Mouse (Mus musculus) G1E (cell line): ENCODE data around the gene Gm1043. TPM values are rescaled to one million over a fixed set of nuclear protein-coding genes. Genes with fewer than 3 reads are reported as not detected.

Experiments used
- ATAC-seq: 2 replicates; pipeline ENCODE4 v1.8.0; 2016; ENCODE audit warnings: mild to moderate bottlenecking; ENCODE audit not compliant: insufficient number of reproducible peaks, poor library complexity, low FRiP score, severe bottlenecking; ENCODE audit errors: extremely low read depth
- DNase-seq: peaks from one replicate; pipeline ENCODE4 v3.0.0; 2012; ENCODE audit warnings: low spot score
- H3K27me3 ChIP-seq: 2 replicates; pipeline ENCODE4 v1.6.1; 2012; ENCODE audit warnings: mild to moderate bottlenecking, low read length, inconsistent platforms; ENCODE audit not compliant: insufficient read depth
- H3K36me3 ChIP-seq: replicated peaks from 2 replicates; pipeline ENCODE3; 2012; ENCODE audit warnings: mild to moderate bottlenecking, inconsistent platforms
- H3K4me1 ChIP-seq: 2 replicates; pipeline ENCODE4 v1.6.1; 2012; ENCODE audit warnings: low read depth, low read length, inconsistent platforms, mixed read lengths; ENCODE audit not compliant: insufficient read depth
- H3K4me3 ChIP-seq: 2 replicates; pipeline ENCODE4 v1.5.1; 2012; ENCODE audit warnings: low read depth, mild to moderate bottlenecking, inconsistent platforms, low read length, moderate library complexity, mixed read lengths
- H3K9me3 ChIP-seq: replicated peaks from 2 replicates; pipeline ENCODE4 v1.6.1; 2012; ENCODE audit warnings: inconsistent platforms
- CTCF ChIP-seq: IDR thresholded peaks from 2 replicates; pipeline ENCODE4 v1.5.1; 2012; ENCODE audit warnings: low read depth, low read length, inconsistent platforms, mixed read lengths
- GATA1 ChIP-seq: IDR thresholded peaks from 2 replicates; pipeline ENCODE4 v1.6.1; 2012; ENCODE audit warnings: borderline replicate concordance, low read length, inconsistent platforms, mixed read lengths
- GATA2 ChIP-seq: IDR thresholded peaks from 2 replicates; pipeline ENCODE4 v1.6.1; 2012; ENCODE audit warnings: low read depth, low read length, inconsistent platforms, borderline replicate concordance
- POLR2AphosphoS5 ChIP-seq: IDR thresholded peaks from 2 replicates; pipeline ENCODE4 v1.6.1; 2012; ENCODE audit warnings: low read depth, low read length, inconsistent platforms; ENCODE audit not compliant: insufficient replicate concordance
- TAL1 ChIP-seq: conservative IDR thresholded peaks from 2 replicates; pipeline ENCODE4 v1.6.1; 2012; ENCODE audit warnings: low read depth, low read length, inconsistent platforms, mixed read lengths
- polyA plus RNA-seq: library from polyadenylated mRNA; stranded (reverse); fragments of >175 nt; gene quantifications from 2 replicates; pipeline ENCODE4 v1.2.3, GENCODE M21; 2012
- total RNA-seq, 2 experiments: library from RNA; stranded (forward) in 1 of 2; stranded (reverse) in 1 of 2; fragments of 200-1000 nt in 1 of 2; fragments of >200 nt in 1 of 2; fragmentation: Nextera tagmentation in 1 of 2; gene quantifications; 2 replicates each; pipeline ENCODE4 v1.2.3; 2014 to 2017

Gm1043 gene
- total and polyA plus RNA-seq, 3 experiments, result 0.38 TPM; not detected in 2

- Histone ChIP-seq H3K4me1 (no peaks in the 10 kb centered on the region), H3K4me3 (no peak overlapping the region), H3K9me3 (peaks cover 47% of the 10 kb centered on the region), H3K36me3 (no peaks in the 10 kb centered on the region), H3K27me3 (no peaks in the 10 kb centered on the region)
- ATAC-seq (no peak), DNase-seq (no peak)
- no peak for TF ChIP-seq GATA1
- TF ChIP-seq GATA2, result no peak
- no peak for TF ChIP-seq POLR2AphosphoS5
- TF ChIP-seq CTCF, result no peak
- no peak for TF ChIP-seq TAL1
Observed at GRCm38 (mm10) chr5:37184605-37185004, 99.4 kb downstream of the Gm1043 start.

- TF ChIP-seq POLR2AphosphoS5, result no peak
- TF ChIP-seq GATA1, result no peak
- no peak for TF ChIP-seq CTCF
- TF ChIP-seq GATA2, result no peak
- TF ChIP-seq TAL1, result no peak
- no peaks in the 10 kb centered on the region for H3K36me3 ChIP-seq
Observed at GRCm38 (mm10) chr5:37190378-37190777, 105.2 kb downstream of the Gm1043 start.

GRCm38 (mm10) chr5:37196196-37196595 lies 111.0 kb downstream of the Gm1043 start:
- TF ChIP-seq POLR2AphosphoS5, result no peak
- TF ChIP-seq TAL1, result no peak
- TF ChIP-seq GATA1, result no peak
- no peak for TF ChIP-seq GATA2
- TF ChIP-seq CTCF, result no peak
- no peaks in the 10 kb centered on the region for H3K4me1 ChIP-seq
- no peaks in the 10 kb centered on the region for H3K36me3 ChIP-seq
- peaks cover 48% of the 10 kb centered on the region for H3K9me3 ChIP-seq
- no peak overlapping the region for H3K4me3 ChIP-seq
- ATAC-seq (no peak), DNase-seq (no peak)
- no peaks in the 10 kb centered on the region for H3K27me3 ChIP-seq

More at GRCm38 (mm10) chr5:37190378-37190777, 105.2 kb downstream of the Gm1043 start:
- Histone ChIP-seq H3K4me1 (no peaks in the 10 kb centered on the region), H3K4me3 (no peak overlapping the region), H3K27me3 (no peaks in the 10 kb centered on the region), H3K9me3 (peaks cover 38% of the 10 kb centered on the region)
- DNase-seq (no peak), ATAC-seq (no peak)

GRCm38 (mm10) chr5:37196666-37197250 lies 111.6 kb downstream of the Gm1043 start:
- peaks cover 47% of the 10 kb centered on the region for H3K9me3 ChIP-seq
- H3K36me3 ChIP-seq, result no peaks in the 10 kb centered on the region
- H3K27me3 ChIP-seq, result no peaks in the 10 kb centered on the region
- no peak overlapping the region for H3K4me3 ChIP-seq
- no peak for DNase-seq
- no peaks in the 10 kb centered on the region for H3K4me1 ChIP-seq
- no peak for TF ChIP-seq POLR2AphosphoS5
- TF ChIP-seq TAL1, result no peak
- TF ChIP-seq GATA1, result no peak
- TF ChIP-seq CTCF, result no peak
- no peak for TF ChIP-seq GATA2
- ATAC-seq, result no peak

- H3K9me3 ChIP-seq, result peaks cover 48% of the 10 kb centered on the region
- no peak for TF ChIP-seq TAL1
- no peak for TF ChIP-seq POLR2AphosphoS5
- no peak for TF ChIP-seq CTCF
- TF ChIP-seq GATA1, result no peak
- TF ChIP-seq GATA2, result no peak
Observed at GRCm38 (mm10) chr5:37197423-37197822, 112.3 kb downstream of the Gm1043 start.

GRCm38 (mm10) chr5:37198011-37198688 lies 113.0 kb downstream of the Gm1043 start:
- DNase-seq (no peak), ATAC-seq (no peak)
- TF ChIP-seq TAL1 (no peak), CTCF (no peak), GATA2 (no peak), GATA1 (no peak), POLR2AphosphoS5 (no peak)

More at GRCm38 (mm10) chr5:37197423-37197822, 112.3 kb downstream of the Gm1043 start:
- H3K4me1 ChIP-seq, result no peaks in the 10 kb centered on the region
- H3K27me3 ChIP-seq, result no peaks in the 10 kb centered on the region
- ATAC-seq (no peak), DNase-seq (no peak)
- H3K36me3 ChIP-seq, result no peaks in the 10 kb centered on the region
- H3K4me3 ChIP-seq, result no peak overlapping the region

More at GRCm38 (mm10) chr5:37198011-37198688, 113.0 kb downstream of the Gm1043 start:
- Histone ChIP-seq H3K4me1 (no peaks in the 10 kb centered on the region), H3K36me3 (no peaks in the 10 kb centered on the region), H3K9me3 (peaks cover 46% of the 10 kb centered on the region), H3K4me3 (no peak overlapping the region), H3K27me3 (no peaks in the 10 kb centered on the region)
